Mouse (Mus musculus) forebrain, embryonic 11.5 days (tissue): ENCODE data around the gene Hlcs. TPM values are rescaled to one million over a fixed set of nuclear protein-coding genes. Genes with fewer than 3 reads are reported as not detected.

Experiments used
- ATAC-seq: fragments of 200-750 bp; cut with Nextera tagmentation; replicated peaks from 2 replicates; pipeline ENCODE4 v1.8.0; 2017; ENCODE audit warnings: moderate TSS enrichment; ENCODE audit not compliant: low FRiP score
- DNase-seq: peaks from one replicate; pipeline ENCODE4 v3.0.0-alpha.2; 2017; ENCODE audit warnings: low spot score
- H3K27ac ChIP-seq: fragments of 300-500 bp; sonication (generic); 2 replicates; pipeline ENCODE4 v1.5.1; 2014; ENCODE audit warnings: low read depth, low read length
- H3K27me3 ChIP-seq: fragments of 300-500 bp; sonication (generic); 2 replicates; pipeline ENCODE4 v1.6.1; 2014; ENCODE audit warnings: mild to moderate bottlenecking, low read length, mixed read lengths; ENCODE audit not compliant: control insufficient read depth, insufficient read depth
- H3K36me3 ChIP-seq: fragments of 300-500 bp; sonication (generic); 2 replicates; pipeline ENCODE4 v1.6.1; 2014; ENCODE audit warnings: mild to moderate bottlenecking, low read length, moderate library complexity, mixed read lengths; ENCODE audit not compliant: control insufficient read depth, insufficient read depth
- H3K4me1 ChIP-seq: fragments of 300-500 bp; sonication (generic); replicated peaks from 2 replicates; pipeline ENCODE4 v1.6.1; 2014; ENCODE audit warnings: low read length, mixed read lengths; ENCODE audit not compliant: control insufficient read depth, insufficient read depth
- H3K4me2 ChIP-seq: fragments of 300-500 bp; sonication (generic); 2 replicates; pipeline ENCODE4 v1.6.1; 2014; ENCODE audit warnings: low read depth, mild to moderate bottlenecking, low read length, moderate library complexity, mixed read lengths; ENCODE audit not compliant: severe bottlenecking
- H3K4me3 ChIP-seq: fragments of 300-500 bp; sonication (generic); 2 replicates; pipeline ENCODE4 v1.5.1; 2014; ENCODE audit warnings: low read depth, low read length
- H3K9ac ChIP-seq: fragments of 300-500 bp; sonication (generic); 2 replicates; pipeline ENCODE4 v1.6.1; 2014; ENCODE audit warnings: low read length
- H3K9me3 ChIP-seq: fragments of 300-500 bp; sonication (generic); 2 replicates; pipeline ENCODE4 v1.6.1; 2016; ENCODE audit warnings: low read length, mixed read lengths; ENCODE audit not compliant: control insufficient read depth
- WGBS: fragments of 180-500 bp; shearing (Covaris S2); extraction: QIAGEN DNeasy Blood & Tissue Kit; methylation state at CpG from one replicate; pipeline ENCODE4 v1.1.7; 2014; 5-methylcytosine and 5-hydroxymethylcytosine counted together
- polyA plus RNA-seq: library from polyadenylated mRNA; unstranded; fragments of >200 nt; fragmentation: Nextera tagmentation; extraction: Ambion mirVana; gene quantifications from 2 replicates; pipeline ENCODE4 v1.2.1, GENCODE M21; 2014

Hlcs gene
- polyA plus RNA-seq, 1 experiment from 2014 or later = 13.8 TPM

GRCm38 (mm10) chr16:94168655-94169545 is 144.5 kb downstream of the Hlcs start:
- ATAC-seq (no peak), DNase-seq (no peak)
- Histone ChIP-seq H3K4me1 (peaks cover 6% of the 10 kb centered on the region; the same call in 1 of the 2 replicates), H3K27me3 (peaks cover 36% of the 10 kb centered on the region), H3K4me3 (no peak overlapping the region), H3K9me3 (no peaks in the 10 kb centered on the region; the same call in 1 of the 2 replicates), H3K9ac (no peak overlapping the region), H3K36me3 (no peaks in the 10 kb centered on the region), H3K27ac (no peak overlapping the region), H3K4me2 (no peak overlapping the region)
- WGBS = 93% methylated on average over 16 of the region's 16 CpGs

GRCm38 (mm10) chr16:94164978-94165377 is 148.4 kb downstream of the Hlcs start:
- no peak overlapping the region for H3K9ac ChIP-seq
- H3K4me1 ChIP-seq = peaks cover 2% of the 10 kb centered on the region; the same call in 1 of the 2 replicates
- H3K27ac ChIP-seq = no peak overlapping the region
- 38% methylated on average over 5 of the region's 5 CpGs for WGBS
- DNase-seq = no peak
- no peak for ATAC-seq
- peaks cover 9% of the 10 kb centered on the region; the same call in 1 of the 2 replicates for H3K27me3 ChIP-seq
- H3K36me3 ChIP-seq = no peaks in the 10 kb centered on the region
- no peaks in the 10 kb centered on the region; the same call in 1 of the 2 replicates for H3K9me3 ChIP-seq
- H3K4me3 ChIP-seq = no peak overlapping the region
- no peak overlapping the region for H3K4me2 ChIP-seq

GRCm38 (mm10) chr16:94164236-94164635 is 149.1 kb downstream of the Hlcs start:
- H3K36me3 ChIP-seq = no peaks in the 10 kb centered on the region
- peaks cover 1% of the 10 kb centered on the region; the same call in 1 of the 2 replicates for H3K4me1 ChIP-seq
- 0 out of 2 replicates have a peak, but pooled peaks have one; percentile 39 for ATAC-seq
- no peaks in the 10 kb centered on the region; the same call in 1 of the 2 replicates for H3K9me3 ChIP-seq
- H3K4me2 ChIP-seq = no peak overlapping the region
- H3K27me3 ChIP-seq = peaks cover 9% of the 10 kb centered on the region; the same call in 1 of the 2 replicates
- no peak overlapping the region for H3K27ac ChIP-seq
- H3K4me3 ChIP-seq = no peak overlapping the region
- no peak for DNase-seq
- WGBS = 12% methylated on average over 7 of the region's 7 CpGs
- H3K9ac ChIP-seq = no peak overlapping the region

- Histone ChIP-seq H3K36me3 (no peaks in the 10 kb centered on the region), H3K4me2 (no peak overlapping the region), H3K9ac (no peak overlapping the region), H3K4me1 (peaks cover 1% of the 10 kb centered on the region; the same call in 1 of the 2 replicates), H3K27me3 (peaks cover 6% of the 10 kb centered on the region; the same call in 1 of the 2 replicates), H3K9me3 (no peaks in the 10 kb centered on the region), H3K4me3 (no peak overlapping the region), H3K27ac (no peak overlapping the region)
- DNase-seq = no peak
- 92% methylated on average over 11 of the region's 11 CpGs for WGBS
- no peak for ATAC-seq
These were observed 150.3 kb downstream of the Hlcs start for GRCm38 (mm10) chr16:94163051-94163450.

GRCm38 (mm10) chr16:94162000-94162399 is 151.4 kb downstream of the Hlcs start:
- WGBS = 32% methylated on average over 6 of the region's 6 CpGs
- no peaks in the 10 kb centered on the region for H3K9me3 ChIP-seq

GRCm38 (mm10) chr16:94157819-94158218 is 155.6 kb downstream of the Hlcs start:
- Histone ChIP-seq H3K36me3 (no peaks in the 10 kb centered on the region), H3K27me3 (no peaks in the 10 kb centered on the region), H3K27ac (no peak overlapping the region), H3K4me2 (no peak overlapping the region), H3K4me3 (no peak overlapping the region), H3K4me1 (peaks cover 12% of the 10 kb centered on the region), H3K9ac (no peak overlapping the region), H3K9me3 (no peaks in the 10 kb centered on the region)
- WGBS = 82% methylated on average over 8 of the region's 8 CpGs
- ATAC-seq (no peak), DNase-seq (no peak)

More at GRCm38 (mm10) chr16:94162000-94162399, 151.4 kb downstream of the Hlcs start:
- Histone ChIP-seq H3K4me3 (no peak overlapping the region), H3K4me1 (peaks cover 1% of the 10 kb centered on the region; the same call in 1 of the 2 replicates), H3K36me3 (no peaks in the 10 kb centered on the region), H3K9ac (no peak overlapping the region), H3K27me3 (peaks cover 3% of the 10 kb centered on the region; the same call in 1 of the 2 replicates), H3K4me2 (no peak overlapping the region), H3K27ac (no peak overlapping the region)
- DNase-seq (peak; percentile 48), ATAC-seq (no peak)

GRCm38 (mm10) chr16:94155041-94155653 is 158.2 kb downstream of the Hlcs start:
- WGBS = 20% methylated on average over 14 of the region's 14 CpGs
- H3K27me3 ChIP-seq = no peaks in the 10 kb centered on the region; the same call in 1 of the 2 replicates
- peaks cover 14% of the 10 kb centered on the region for H3K4me1 ChIP-seq
- H3K27ac ChIP-seq = no peak overlapping the region
- H3K9me3 ChIP-seq = no peaks in the 10 kb centered on the region
- no peak overlapping the region for H3K4me3 ChIP-seq
- H3K36me3 ChIP-seq = no peaks in the 10 kb centered on the region
- ATAC-seq = peak; percentile 43
- 0 out of 2 replicates have a peak overlapping the region, but pooled peaks have one; percentile 4 for H3K9ac ChIP-seq
- no peak overlapping the region for H3K4me2 ChIP-seq
- DNase-seq = peak; percentile 57
